Mouse (Mus musculus): Measurements from ENCODE around the gene Snx29.

The Snx29 gene

GRCm38 (mm10) chr16:11646745-11647289 is 324.1 kb downstream of the Snx29 start:
- no peak for DNase-seq

GRCm38 (mm10) chr16:11648169-11648688 is 325.5 kb downstream of the Snx29 start:
- peak; percentile 54 for DNase-seq

- DNase-seq, result no peak
These were observed 330.1 kb downstream of the Snx29 start for GRCm38 (mm10) chr16:11652686-11653366.

- DNase-seq, result no peak
These were observed 333.2 kb downstream of the Snx29 start for GRCm38 (mm10) chr16:11655893-11656292.

- no peak for DNase-seq
These were observed 334.4 kb downstream of the Snx29 start for GRCm38 (mm10) chr16:11657111-11657510.

GRCm38 (mm10) chr16:11659111-11659720 is 336.5 kb downstream of the Snx29 start:
- DNase-seq, result no peak

- DNase-seq, result no peak
These were observed 342.4 kb downstream of the Snx29 start for GRCm38 (mm10) chr16:11664896-11665705.

GRCm38 (mm10) chr16:11665869-11666268 is 343.2 kb downstream of the Snx29 start:
- no peak for DNase-seq

- no peak for DNase-seq
These were observed 345.7 kb downstream of the Snx29 start for GRCm38 (mm10) chr16:11668375-11668774.

- no peak for DNase-seq
These were observed 346.2 kb downstream of the Snx29 start for GRCm38 (mm10) chr16:11668878-11669277.

- DNase-seq, result no peak
These were observed 347.7 kb downstream of the Snx29 start for GRCm38 (mm10) chr16:11670251-11670970.

- no peak for DNase-seq
These were observed 348.2 kb downstream of the Snx29 start for GRCm38 (mm10) chr16:11670971-11671310.

- DNase-seq, result no peak
These were observed 353.3 kb downstream of the Snx29 start for GRCm38 (mm10) chr16:11676006-11676405.

- DNase-seq, result no peak
These were observed 362.6 kb downstream of the Snx29 start for GRCm38 (mm10) chr16:11685264-11685663.

- DNase-seq, result no peak
These were observed 363.1 kb downstream of the Snx29 start for GRCm38 (mm10) chr16:11685735-11686340.

- DNase-seq, result no peak
These were observed 365.1 kb downstream of the Snx29 start for GRCm38 (mm10) chr16:11687836-11688235.

GRCm38 (mm10) chr16:11688281-11689005 is 365.7 kb downstream of the Snx29 start:
- no peak for DNase-seq

GRCm38 (mm10) chr16:11690097-11690496 is 367.4 kb downstream of the Snx29 start:
- no peak for DNase-seq

GRCm38 (mm10) chr16:11690756-11691155 is 368.0 kb downstream of the Snx29 start:
- DNase-seq, result no peak

- DNase-seq, result no peak
These were observed 368.9 kb downstream of the Snx29 start for GRCm38 (mm10) chr16:11691487-11692200.

- no peak for DNase-seq
These were observed 370.0 kb downstream of the Snx29 start for GRCm38 (mm10) chr16:11692744-11693143.

Data from kidney, postnatal 14 days (tissue).